Mouse (Mus musculus) embryonic facial prominence, embryonic 14.5 days (tissue): ENCODE measurements at regions not wholly inside any gene's neighbourhood (a gene's known extent, or its start where the extent isn't known, plus 50 kb on each side); places are given as distances from the start of the nearest gene placed in this dataset.

Source experiments
- ATAC-seq: fragments of 200-750 bp; cut with Nextera tagmentation; 2 replicates; pipeline ENCODE4 v1.8.0; 2017; ENCODE audit warnings: low read depth, moderate number of reproducible peaks, moderate TSS enrichment
- DNase-seq: peaks from one replicate; pipeline ENCODE4 v3.0.0-alpha.2; 2015; ENCODE audit warnings: low spot score
- H3K27ac ChIP-seq: fragments of 300-500 bp; sonication (generic); replicated peaks from 2 replicates; pipeline ENCODE4 v1.5.1; 2014; ENCODE audit warnings: low read depth, mild to moderate bottlenecking, low read length, moderate library complexity
- H3K27me3 ChIP-seq: fragments of 300-500 bp; sonication (generic); replicated peaks from 2 replicates; pipeline ENCODE4 v1.6.1; 2014; ENCODE audit warnings: low read length; ENCODE audit not compliant: control insufficient read depth, insufficient read depth
- H3K36me3 ChIP-seq: fragments of 300-500 bp; sonication (generic); 2 replicates; pipeline ENCODE4 v1.6.1; 2014; ENCODE audit warnings: low read length, mixed read lengths; ENCODE audit not compliant: control insufficient read depth, insufficient read depth
- H3K4me1 ChIP-seq: fragments of 300-500 bp; sonication (generic); 2 replicates; pipeline ENCODE4 v1.6.1; 2014; ENCODE audit warnings: antibody characterized with exemption, low read length; ENCODE audit not compliant: control insufficient read depth, insufficient read depth
- H3K4me2 ChIP-seq: fragments of 300-500 bp; sonication (generic); 2 replicates; pipeline ENCODE4 v1.6.1; 2014; ENCODE audit warnings: low read depth, mild to moderate bottlenecking, low read length, moderate library complexity, mixed read lengths
- H3K4me3 ChIP-seq: fragments of 300-500 bp; sonication (generic); 2 replicates; pipeline ENCODE4 v1.5.1; 2014; ENCODE audit warnings: low read depth, mild to moderate bottlenecking, low read length
- H3K9ac ChIP-seq: fragments of 300-500 bp; sonication (generic); 2 replicates; pipeline ENCODE4 v1.6.1; 2014; ENCODE audit warnings: low read depth, mild to moderate bottlenecking, low read length, moderate library complexity, mixed read lengths
- H3K9me3 ChIP-seq: fragments of 300-500 bp; sonication (generic); 2 replicates; pipeline ENCODE4 v1.6.1; 2016; ENCODE audit warnings: low read length; ENCODE audit not compliant: control insufficient read depth
- WGBS: fragments of 180-500 bp; shearing (Covaris S2); extraction: QIAGEN DNeasy Blood & Tissue Kit; methylation state at CpG from one replicate; pipeline ENCODE4 v1.1.7; 2014; 5-methylcytosine and 5-hydroxymethylcytosine counted together

DNA sequence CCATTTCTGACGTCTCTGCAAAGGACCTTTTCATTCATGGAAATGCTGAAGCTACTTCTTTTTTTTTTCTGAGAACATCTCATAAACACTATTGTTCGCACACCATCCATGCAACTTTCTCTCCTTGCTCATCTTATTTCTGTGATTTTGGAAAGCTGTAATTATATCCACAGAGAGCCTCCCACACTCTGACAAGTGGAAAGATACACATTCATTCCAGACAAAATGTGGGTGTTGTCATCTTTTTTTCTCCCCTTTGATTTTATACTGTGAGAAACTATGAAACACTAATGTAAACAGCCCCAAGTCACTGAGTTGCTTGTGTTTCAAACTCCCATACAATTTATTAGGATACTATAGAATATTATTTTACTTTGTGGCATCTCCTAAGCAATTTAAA lies 129.6 kb upstream of the Galnt5 start:
- no peak overlapping the region for H3K9ac ChIP-seq
- DNase-seq = no peak
- no peaks in the 10 kb centered on the region for H3K9me3 ChIP-seq
- H3K27ac ChIP-seq = no peak overlapping the region
- no peaks in the 10 kb centered on the region for H3K27me3 ChIP-seq
- no peaks in the 10 kb centered on the region for H3K36me3 ChIP-seq
- ATAC-seq = no peak
- WGBS = 81% methylated on average over 2 of the region's 2 CpGs
- H3K4me3 ChIP-seq = no peak overlapping the region
- no peak overlapping the region for H3K4me2 ChIP-seq
- no peaks in the 10 kb centered on the region for H3K4me1 ChIP-seq

GRCm38 (mm10) chr2:57900168-57900567 lies 97.5 kb upstream of the Galnt5 start:
- Histone ChIP-seq H3K4me1 (peaks cover 7% of the 10 kb centered on the region; the same call in 1 of the 2 replicates), H3K36me3 (no peaks in the 10 kb centered on the region), H3K4me2 (no peak overlapping the region), H3K27me3 (no peaks in the 10 kb centered on the region), H3K9ac (no peak overlapping the region), H3K27ac (peak overlapping the region; percentile 71), H3K9me3 (no peaks in the 10 kb centered on the region), H3K4me3 (no peak overlapping the region)
- no peak for DNase-seq
- 0 out of 2 replicates have a peak, but pooled peaks have one; percentile 35 for ATAC-seq
- 84% methylated on average over 7 of the region's 7 CpGs for WGBS

- peak overlapping the region; percentile 71 for H3K27ac ChIP-seq
- peak; percentile 91 for ATAC-seq
- H3K4me2 ChIP-seq = no peak overlapping the region
- no peaks in the 10 kb centered on the region for H3K36me3 ChIP-seq
- peak; percentile 91 for DNase-seq
- 43% methylated on average over 9 of the region's 9 CpGs for WGBS
- no peak overlapping the region for H3K4me3 ChIP-seq
- H3K9me3 ChIP-seq = no peaks in the 10 kb centered on the region
- peaks cover 7% of the 10 kb centered on the region; the same call in 1 of the 2 replicates for H3K4me1 ChIP-seq
- H3K9ac ChIP-seq = no peak overlapping the region
- H3K27me3 ChIP-seq = no peaks in the 10 kb centered on the region
Observed at GRCm38 (mm10) chr2:57900580-57901247, 97.0 kb upstream of the Galnt5 start.

- ATAC-seq = no peak
- peaks cover 5% of the 10 kb centered on the region; the same call in 1 of the 2 replicates for H3K4me1 ChIP-seq
- WGBS = 83% methylated on average over 2 of the region's 2 CpGs
Observed at GRCm38 (mm10) chr2:57905184-57905583, 92.5 kb upstream of the Galnt5 start.

GRCm38 (mm10) chr2:57906939-57907338 lies 90.7 kb upstream of the Galnt5 start:
- no peaks in the 10 kb centered on the region for H3K9me3 ChIP-seq
- H3K4me1 ChIP-seq = no peaks in the 10 kb centered on the region
- whole genome bisulfite sequencing = 88% methylated on average over 5 of the region's 5 CpGs
- no peaks in the 10 kb centered on the region for H3K36me3 ChIP-seq
- no peak overlapping the region for H3K4me2 ChIP-seq
- H3K27me3 ChIP-seq = no peaks in the 10 kb centered on the region
- no peak overlapping the region for H3K4me3 ChIP-seq
- H3K9ac ChIP-seq = no peak overlapping the region
- no peak overlapping the region for H3K27ac ChIP-seq
- ATAC-seq = no peak
- DNase-seq = no peak

More at GRCm38 (mm10) chr2:57905184-57905583, 92.5 kb upstream of the Galnt5 start:
- H3K4me3 ChIP-seq = no peak overlapping the region
- H3K9me3 ChIP-seq = no peaks in the 10 kb centered on the region
- H3K27ac ChIP-seq = no peak overlapping the region
- DNase-seq = peak; percentile 4
- no peak overlapping the region for H3K4me2 ChIP-seq
- no peaks in the 10 kb centered on the region for H3K27me3 ChIP-seq
- H3K9ac ChIP-seq = no peak overlapping the region
- no peaks in the 10 kb centered on the region for H3K36me3 ChIP-seq

DNA sequence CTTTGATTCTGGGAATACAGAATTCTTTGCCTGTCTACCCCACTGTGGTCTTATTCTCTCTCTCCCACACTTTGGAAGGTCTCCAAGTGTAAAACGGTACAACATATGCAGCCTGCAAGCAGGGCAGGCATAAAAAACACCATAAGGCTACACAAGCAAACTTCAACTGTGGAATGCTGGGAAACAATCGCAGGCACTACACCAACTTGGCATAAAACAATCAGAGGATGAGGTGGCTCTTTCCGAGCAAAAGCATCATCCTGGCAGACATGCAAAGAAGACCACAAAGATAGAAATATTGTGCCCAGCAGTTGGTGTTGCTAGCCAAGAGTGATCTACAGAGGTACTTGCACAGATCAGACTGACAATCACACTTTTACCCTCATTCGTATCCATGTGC lies 88.0 kb upstream of the Galnt5 start:
- H3K9ac ChIP-seq = no peak overlapping the region
- ATAC-seq = no peak
- DNase-seq = no peak
- H3K36me3 ChIP-seq = no peaks in the 10 kb centered on the region
- no peaks in the 10 kb centered on the region for H3K9me3 ChIP-seq
- H3K27ac ChIP-seq = no peak overlapping the region
- no peak overlapping the region for H3K4me3 ChIP-seq
- WGBS = 73% methylated on average over 4 of the region's 4 CpGs
- H3K4me1 ChIP-seq = no peaks in the 10 kb centered on the region
- no peaks in the 10 kb centered on the region for H3K27me3 ChIP-seq
- H3K4me2 ChIP-seq = no peak overlapping the region

GRCm38 (mm10) chr2:57916375-57917023 lies 81.2 kb upstream of the Galnt5 start:
- Histone ChIP-seq H3K9me3 (no peaks in the 10 kb centered on the region), H3K4me2 (no peak overlapping the region), H3K4me3 (no peak overlapping the region), H3K9ac (no peak overlapping the region), H3K36me3 (no peaks in the 10 kb centered on the region), H3K27ac (no peak overlapping the region), H3K4me1 (no peaks in the 10 kb centered on the region), H3K27me3 (no peaks in the 10 kb centered on the region)
- 75% methylated on average over 15 of the region's 15 CpGs for WGBS
- peak; percentile 23 for DNase-seq
- ATAC-seq = no peak

DNA sequence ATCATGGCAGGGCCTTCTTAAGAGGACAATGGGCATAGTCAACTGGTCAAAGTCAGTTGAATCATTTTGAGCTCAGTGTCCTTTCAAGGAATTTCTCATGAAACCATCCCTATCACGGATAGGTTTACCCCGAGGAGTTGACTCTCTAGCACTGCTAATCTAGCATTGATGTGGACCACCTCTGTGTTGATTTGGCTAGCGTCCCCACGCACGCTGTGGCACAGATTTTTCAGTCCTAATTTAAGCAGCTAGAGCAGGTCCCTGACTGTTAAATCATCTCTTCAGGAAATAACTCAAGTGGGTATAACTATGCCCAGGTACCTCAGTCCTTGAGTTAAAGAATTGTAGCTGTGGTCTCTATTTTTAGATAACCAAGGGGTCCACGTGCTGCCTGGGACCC lies 80.0 kb upstream of the Galnt5 start:
- 91% methylated on average over 6 of the region's 6 CpGs for WGBS
- Histone ChIP-seq H3K9me3 (no peaks in the 10 kb centered on the region), H3K4me2 (no peak overlapping the region), H3K27me3 (no peaks in the 10 kb centered on the region), H3K36me3 (no peaks in the 10 kb centered on the region), H3K27ac (no peak overlapping the region), H3K9ac (no peak overlapping the region), H3K4me1 (no peaks in the 10 kb centered on the region), H3K4me3 (no peak overlapping the region)
- ATAC-seq = no peak
- no peak for DNase-seq
